Mouse (Mus musculus) layer of hippocampus, postnatal 25 days (tissue): ENCODE results near the gene Sh3glb2. TPM values are rescaled to one million over a fixed set of nuclear protein-coding genes. Genes with fewer than 3 reads are reported as not detected.

Experiments
- microRNA-seq, 2 experiments: library from miRNA; unstranded; fragments of <30 nt; microRNA quantifications; one replicate each; pipeline ENCODE4 v1.2.0; 2021
- total RNA-seq, 2 experiments: library from RNA; stranded (reverse); gene quantifications; 2 replicates each; pipeline ENCODE4 v1.2.3; 2021

The Sh3glb2 gene
- total RNA-seq, 2 experiments from 2014 or later: 249 to 278 TPM

Small RNA genes lying within 50 kb of the gene (microRNA-seq; reads per million reads assigned to microRNA genes)
- gene Gm47292: 0 reads per million in 2 experiments

Other genes starting within 250 kb of the Sh3glb2 start
- gene Zer1, start 234.8 kb downstream of the Sh3glb2 start, total RNA-seq: 100 to 1,000 TPM; 191 to 213 TPM
- 10 to 100 TPM; 59.0 to 61.6 TPM for gene Tbc1d13, start 225.6 kb downstream of the Sh3glb2 start, total RNA-seq
- 10 to 100 TPM; 22.7 to 25.0 TPM for gene Endog, start 187.8 kb downstream of the Sh3glb2 start, total RNA-seq
- gene Spout1, start 180.9 kb downstream of the Sh3glb2 start, total RNA-seq: 10 to 100 TPM; 35.1 to 35.4 TPM
- gene Kyat1, start 153.5 kb downstream of the Sh3glb2 start, total RNA-seq: 10 to 100 TPM; 17.1 to 18.4 TPM
- 10 to 100 TPM; 57.1 to 60.7 TPM for gene Lrrc8a, start 121.6 kb downstream of the Sh3glb2 start, total RNA-seq
- 1 to 10 TPM; 6.1 to 7.4 TPM for gene Gm28035, start 118.8 kb downstream of the Sh3glb2 start, total RNA-seq
- gene Phyhd1, start 93.1 kb downstream of the Sh3glb2 start, total RNA-seq: 10 to 100 TPM; 18.6 to 24.8 TPM
- not detected for gene Gm28038, start 78.3 kb downstream of the Sh3glb2 start, total RNA-seq
- 10 to 100 TPM; 24.3 to 25.7 TPM for gene Dolk, start 73.0 kb downstream of the Sh3glb2 start, total RNA-seq
- 10 to 100 TPM; 18.7 to 22.0 TPM for gene Nup188, start 72.9 kb downstream of the Sh3glb2 start, total RNA-seq
- 100 to 1,000 TPM; 102 to 110 TPM for gene Miga2, start 4.9 kb upstream of the Sh3glb2 start, total RNA-seq
- gene Dolpp1, start 32.9 kb upstream of the Sh3glb2 start, total RNA-seq: 10 to 100 TPM; 25.1 to 27.5 TPM
- gene Crat, start 56.5 kb upstream of the Sh3glb2 start, total RNA-seq: 10 to 100 TPM; 49.6 to 51.1 TPM
- gene Ptpa, start 56.7 kb upstream of the Sh3glb2 start, total RNA-seq: 100 to 1,000 TPM; 163 to 169 TPM
- gene Ier5l, start 114.9 kb upstream of the Sh3glb2 start, total RNA-seq: 10 to 100 TPM; 12.8 to 13.1 TPM
- 10 to 100 TPM in 1 of 2 experiments, 1 to 10 TPM in 1; 3.0 to 10.3 TPM for gene Cstad, start 235.7 kb upstream of the Sh3glb2 start, total RNA-seq